Comparison of ENCODE assay signal across 16 mouse cellular contexts in the genomic region with DNA sequence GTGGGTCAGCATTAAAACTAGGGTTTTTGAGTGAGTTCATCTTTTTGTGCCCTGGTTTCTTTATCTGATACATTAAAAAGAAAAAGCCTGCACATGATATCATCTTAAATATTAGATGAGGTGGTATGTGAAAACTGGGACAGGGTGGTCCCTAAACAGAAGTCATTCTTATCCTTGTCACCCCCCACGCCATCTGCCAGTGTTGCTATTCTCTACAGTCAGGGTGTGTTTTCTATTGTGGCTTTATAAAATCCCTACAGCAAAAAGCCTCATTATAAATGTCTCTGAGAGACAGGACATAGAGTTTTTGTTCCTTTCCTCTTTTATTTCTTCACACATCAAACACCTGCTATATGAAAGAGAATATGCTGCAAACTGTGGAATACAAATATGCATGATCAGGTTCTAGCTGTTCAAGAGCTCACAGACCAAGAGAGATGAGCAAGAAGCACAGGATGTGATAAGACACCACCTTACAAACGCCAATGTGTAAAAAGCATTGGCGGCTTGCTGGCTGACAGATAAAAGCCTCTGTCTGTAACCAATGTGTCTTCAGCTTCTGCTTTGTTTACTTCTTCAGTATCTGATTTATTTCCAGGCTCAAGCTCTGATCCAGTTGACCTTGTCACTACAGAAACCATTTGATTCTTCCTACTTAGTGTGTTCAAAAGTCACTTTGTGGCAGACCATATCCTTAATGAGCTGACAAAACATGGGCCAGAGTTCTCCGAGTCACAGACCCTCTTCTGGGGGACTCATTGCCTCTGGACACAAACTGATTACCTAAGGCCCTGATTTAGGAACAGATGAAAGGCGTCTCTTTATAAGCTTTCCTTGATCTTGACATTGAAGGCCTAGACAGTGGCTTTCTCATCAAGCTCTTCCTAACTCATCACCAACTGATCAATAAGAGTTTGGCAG.
A peak's percentile ranks its signal among the peaks of the same experiment; 100 is the strongest.
DNase-seq lines count a peak whose midpoint lies in the region; ATAC-seq lines count a peak whose summit lies in the region.
"Had no signal": no experiment of that assay in that cellular context is flagged by ENCODE, and none has a peak within 500 bp of the region (broad histone marks: within the 10 kb centered on the region; RNA-seq: fewer than 3 reads in every experiment).

No protein-coding gene starts in this region.

- intact Hi-C loops in left cerebral cortex, postnatal 25 days (cut with DNase I), result loop anchor here (5.0 to 10.0 kb wide), 2 partner anchors 136 to 229 kb away; no protein-coding TSS in a partner anchor

- peak overlapping the region; percentile 35 for H3K27ac ChIP-seq in midbrain, embryonic 13.5 days
- H3K27ac ChIP-seq in midbrain, embryonic 11.5 days (ENCODE audit: low read depth, low read length), result no peak overlapping the region
- H3K27ac ChIP-seq: forebrain, embryonic 15.5 days; stomach, embryonic 15.5 days had no signal

- H3K36me3 ChIP-seq in midbrain, embryonic 13.5 days, result no peaks in the 10 kb centered on the region
- no peaks in the 10 kb centered on the region for H3K36me3 ChIP-seq in midbrain, embryonic 11.5 days (ENCODE audit: control insufficient read depth, insufficient read depth, low read length)
- H3K36me3 ChIP-seq: forebrain, embryonic 15.5 days; heart, embryonic 12.5 days; stomach, embryonic 15.5 days had no signal

- H3K9me3 ChIP-seq in midbrain, embryonic 13.5 days, result no peaks in the 10 kb centered on the region
- H3K9me3 ChIP-seq in midbrain, embryonic 11.5 days (ENCODE audit: control insufficient read depth, low read length), result no peaks in the 10 kb centered on the region
- H3K9me3 ChIP-seq: forebrain, embryonic 15.5 days; heart, embryonic 12.5 days; megakaryocyte, embryonic 14.5 days; stomach, embryonic 15.5 days had no signal

- H3K4me3 ChIP-seq in midbrain, embryonic 13.5 days (replicated peaks), result no peak overlapping the region
- H3K4me3 ChIP-seq in midbrain, embryonic 11.5 days (ENCODE audit: low read depth, low read length), result no peak overlapping the region
- H3K4me3 ChIP-seq: forebrain, embryonic 15.5 days; heart, embryonic 12.5 days; megakaryocyte, embryonic 14.5 days; stomach, embryonic 15.5 days had no signal

- H3K4me2 ChIP-seq in midbrain, embryonic 13.5 days (replicated peaks), result no peak overlapping the region
- H3K4me2 ChIP-seq in midbrain, embryonic 11.5 days, result no peak overlapping the region
- H3K4me2 ChIP-seq: forebrain, embryonic 15.5 days; heart, embryonic 12.5 days; stomach, embryonic 15.5 days had no signal

- H3K9ac ChIP-seq in midbrain, embryonic 13.5 days (replicated peaks), result no peak overlapping the region
- H3K9ac ChIP-seq in midbrain, embryonic 11.5 days (ENCODE audit: low read length), result no peak overlapping the region
- H3K9ac ChIP-seq: forebrain, embryonic 15.5 days; heart, embryonic 12.5 days; stomach, embryonic 15.5 days had no signal

- peak; percentile 53 for ATAC-seq in frontal cortex, adult (ENCODE audit: low TSS enrichment)
- peak; percentile 79 for ATAC-seq in midbrain, embryonic 13.5 days
- ATAC-seq in midbrain, embryonic 11.5 days (ENCODE audit: low FRiP score), result no peak
- ATAC-seq: forebrain, embryonic 15.5 days; inflammation-experienced regulatory T-cells, adult 6 months had no signal

- H3K27me3 ChIP-seq in midbrain, embryonic 13.5 days, result no peaks in the 10 kb centered on the region
- H3K27me3 ChIP-seq in midbrain, embryonic 11.5 days (ENCODE audit: control insufficient read depth, insufficient read depth, low read length), result no peaks in the 10 kb centered on the region
- H3K27me3 ChIP-seq: forebrain, embryonic 15.5 days; heart, embryonic 12.5 days; megakaryocyte, embryonic 14.5 days; stomach, embryonic 15.5 days had no signal

- 54% methylated on average over 5 of the region's 5 CpGs for WGBS in midbrain, embryonic 13.5 days
- 73% methylated on average over 5 of the region's 5 CpGs for WGBS in midbrain, embryonic 11.5 days

- peaks cover 12% of the 10 kb centered on the region for H3K4me1 ChIP-seq in midbrain, embryonic 13.5 days (replicated peaks)
- no peaks in the 10 kb centered on the region for H3K4me1 ChIP-seq in midbrain, embryonic 11.5 days (ENCODE audit: control insufficient read depth, insufficient read depth, low read length)
- H3K4me1 ChIP-seq: forebrain, embryonic 15.5 days; megakaryocyte, embryonic 14.5 days; stomach, embryonic 15.5 days had no signal

- no peak for DNase-seq in frontal cortex, postnatal 25 days (ENCODE audit: low spot score in 2 of 2)
- no peak for DNase-seq in midbrain, embryonic 11.5 days (ENCODE audit: low spot score, missing footprints)
- DNase-seq in left cerebral cortex, postnatal 25 days (ENCODE audit: low spot score in 2 of 2), result peak; percentile 56 to 89
- peak; percentile 42 for DNase-seq in right cerebral cortex, postnatal 25 days
- DNase-seq in adrenal gland, adult (ENCODE audit: inconsistent age in 2 of 2, low spot score in 1 of 2), result no peak
- no peak for DNase-seq in ovary, postnatal 10 days (ENCODE audit: low spot score)
- DNase-seq: adrenal gland, postnatal 14 days; cerebellum, postnatal 14 days; heart, postnatal 4 days had no signal

Comparison
In these comparisons a context has a peak if more than half of its experiments do, and no peak if none do; other contexts are left out.
1. DNase-seq: peak in left cerebral cortex, postnatal 25 days (2 of 2) and right cerebral cortex, postnatal 25 days (single experiment); none in frontal cortex, postnatal 25 days (0 of 2), midbrain, embryonic 11.5 days (single experiment), adrenal gland, adult (0 of 2) and ovary, postnatal 10 days (single experiment).